Mouse (Mus musculus) gastrocnemius, postnatal 14 days (tissue): ENCODE results near the gene Zfp473. TPM values are rescaled to one million over a fixed set of nuclear protein-coding genes. Genes with fewer than 3 reads are reported as not detected.

Source experiments
- total RNA-seq, 2 experiments: library from RNA; stranded (reverse); gene quantifications; 2 replicates each; pipeline ENCODE4 v1.2.3; 2021

Zfp473 gene
- total RNA-seq, 2 experiments from 2014 or later, result 0.16 TPM; not detected in 1

Other genes with a start within 250 kb of the Zfp473 start
- 1,000 to 10,000 TPM; 3,999 to 4,490 TPM for gene Mybpc2, start 226.4 kb downstream of the Zfp473 start, total RNA-seq
- gene Spib, start 219.0 kb downstream of the Zfp473 start, total RNA-seq, result under 1 TPM; 0.16 to 0.18 TPM
- 1 to 10 TPM; 7.0 to 7.8 TPM for gene Pold1, start 202.2 kb downstream of the Zfp473 start, total RNA-seq
- 10 to 100 TPM; 28.0 to 28.2 TPM for gene Nr1h2, start 197.1 kb downstream of the Zfp473 start, total RNA-seq
- not detected for gene Napsa, start 178.7 kb downstream of the Zfp473 start, total RNA-seq
- gene Kcnc3, start 160.4 kb downstream of the Zfp473 start, total RNA-seq, result 1 to 10 TPM; 2.9 to 3.1 TPM
- gene Myh14, start 80.2 kb downstream of the Zfp473 start, total RNA-seq, result 10 to 100 TPM; 20.6 to 24.4 TPM
- gene Izumo2, start 42.3 kb downstream of the Zfp473 start, total RNA-seq, result not detected
- gene Vrk3, start 2.6 kb downstream of the Zfp473 start, total RNA-seq, result 10 to 100 TPM; 14.5 to 16.2 TPM
- gene Nup62, start 65.0 kb upstream of the Zfp473 start, total RNA-seq, result 10 to 100 TPM; 21.2 to 28.1 TPM
- gene Il4i1, start 65.3 kb upstream of the Zfp473 start, total RNA-seq, result 1 to 10 TPM; 2.3 to 2.6 TPM
- 10 to 100 TPM; 54.5 to 62.2 TPM for gene Atf5, start 65.6 kb upstream of the Zfp473 start, total RNA-seq
- gene Akt1s1, start 97.9 kb upstream of the Zfp473 start, total RNA-seq, result 10 to 100 TPM; 85.9 to 86.7 TPM
- 10 to 100 TPM; 28.2 to 38.9 TPM for gene Tbc1d17, start 98.0 kb upstream of the Zfp473 start, total RNA-seq
- 10 to 100 TPM; 15.1 to 16.6 TPM for gene Pnkp, start 106.1 kb upstream of the Zfp473 start, total RNA-seq
- gene Ptov1, start 118.7 kb upstream of the Zfp473 start, total RNA-seq, result 100 to 1,000 TPM; 161 to 167 TPM
- 10 to 100 TPM; 48.0 to 49.7 TPM for gene Med25, start 141.7 kb upstream of the Zfp473 start, total RNA-seq
- gene Fuz, start 145.0 kb upstream of the Zfp473 start, total RNA-seq, result 10 to 100 TPM; 18.8 to 23.4 TPM
- gene Ap2a1, start 178.4 kb upstream of the Zfp473 start, total RNA-seq, result 10 to 100 TPM; 55.4 to 60.8 TPM
- not detected for gene Tsks, start 192.2 kb upstream of the Zfp473 start, total RNA-seq
- gene Cpt1c, start 223.8 kb upstream of the Zfp473 start, total RNA-seq, result 1 to 10 TPM; 2.3 to 2.7 TPM
- 100 to 1,000 TPM; 144 to 227 TPM for gene Prmt1, start 235.5 kb upstream of the Zfp473 start, total RNA-seq
- 10 to 100 TPM; 20.0 to 22.2 TPM for gene Irf3, start 246.6 kb upstream of the Zfp473 start, total RNA-seq
- gene Bcl2l12, start 247.7 kb upstream of the Zfp473 start, total RNA-seq, result 10 to 100 TPM in 1 of 2 experiments, 1 to 10 TPM in 1; 10.0 to 10.6 TPM